Mouse (Mus musculus): ENCODE results near the gene Paxbp1.

Gene Paxbp1

DNA sequence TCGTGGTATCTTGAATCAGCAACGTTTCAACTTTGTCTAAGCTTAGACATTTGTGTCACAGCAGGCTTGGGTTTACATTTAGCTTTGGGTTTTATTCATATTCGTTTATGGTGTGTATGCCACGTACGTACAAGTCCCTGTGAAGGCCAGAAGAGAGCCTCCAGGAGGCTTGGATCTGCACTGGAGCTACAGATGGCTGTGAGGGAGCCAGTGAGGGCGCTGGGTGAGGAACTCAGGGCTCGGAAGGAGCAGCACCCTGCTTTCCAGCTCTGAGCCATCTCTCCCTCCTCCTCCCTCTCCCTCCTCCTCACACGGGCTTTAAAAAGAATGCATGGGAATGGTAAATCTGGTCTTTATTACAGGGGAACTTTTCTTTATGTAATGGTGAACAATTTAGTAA is 9.3 kb upstream of the Paxbp1 start:
- DNase-seq, result peak; percentile 20 to 32

GRCm38 (mm10) chr16:91045511-91045910 is 1.2 kb upstream of the Paxbp1 start:
- DNase-seq, result peak; percentile 55 to 63

GRCm38 (mm10) chr16:91043461-91044248 is 688 bp downstream of the Paxbp1 start:
- peak; percentile 43 to 59 for DNase-seq

DNA sequence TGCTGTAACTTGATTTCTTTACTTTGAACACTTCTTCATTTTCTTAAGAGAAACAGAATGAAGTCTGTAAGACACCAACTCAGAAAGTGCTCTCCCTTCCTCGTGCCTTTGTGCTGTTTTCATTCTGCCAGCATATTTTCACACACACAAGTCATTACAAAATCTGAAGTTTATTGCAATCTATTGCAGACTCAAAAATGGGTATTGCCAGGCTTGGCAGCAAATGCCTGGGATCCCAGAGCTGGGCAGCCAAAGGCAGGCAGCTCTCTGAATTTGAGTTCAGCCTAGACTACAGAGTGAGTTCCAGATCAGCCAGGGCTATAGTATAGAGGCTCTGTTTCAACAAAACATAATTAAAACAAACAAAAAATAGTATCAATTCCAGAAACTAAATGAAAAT is 1.7 kb downstream of the Paxbp1 start:
- DNase-seq, result no peak

DNA sequence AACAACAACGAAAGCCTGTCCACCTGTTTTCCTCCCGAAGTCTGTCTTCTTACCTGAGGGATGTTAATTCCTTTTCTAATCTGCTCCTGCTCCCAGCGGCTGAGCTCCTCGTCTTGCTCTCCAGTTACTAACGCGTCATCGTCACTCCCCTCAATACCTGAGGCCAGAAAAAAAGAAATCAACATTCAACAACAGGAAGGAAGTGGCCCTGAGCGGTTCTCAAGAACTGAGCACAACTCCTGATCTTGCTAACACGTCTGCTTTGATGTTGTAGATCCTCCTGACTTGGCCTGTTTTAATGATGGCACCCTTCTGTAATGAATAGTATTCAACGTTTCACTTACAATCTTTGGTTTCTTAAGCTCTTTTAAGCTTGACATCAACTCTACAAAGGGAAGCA is 8.5 kb downstream of the Paxbp1 start:
- no peak for DNase-seq

GRCm38 (mm10) chr16:91030751-91031150 is 13.6 kb downstream of the Paxbp1 start:
- no peak for DNase-seq

DNA sequence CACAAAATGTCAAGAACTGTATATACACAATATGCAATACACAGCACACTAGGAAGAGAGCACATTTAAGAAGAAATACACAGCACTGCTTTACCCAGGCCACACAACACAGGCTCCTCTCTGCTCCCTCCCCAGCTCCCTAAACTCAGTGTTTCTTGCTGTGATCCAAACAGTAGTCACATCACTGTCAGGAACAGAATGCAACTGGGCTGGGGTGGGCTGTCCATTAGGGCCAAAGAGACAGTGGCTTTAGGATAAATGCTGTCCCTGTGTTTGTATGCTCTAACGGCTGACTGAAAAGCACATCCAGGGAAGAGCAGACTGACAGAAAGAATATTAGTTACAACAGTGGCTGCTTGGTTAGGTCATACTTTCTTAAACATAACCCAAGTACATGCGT is 14.4 kb downstream of the Paxbp1 start:
- no peak for DNase-seq

GRCm38 (mm10) chr16:91029161-91029743 is 15.1 kb downstream of the Paxbp1 start:
- DNase-seq, result no peak

- DNase-seq, result no peak
Measured at GRCm38 (mm10) chr16:91026290-91026689, 18.1 kb downstream of the Paxbp1 start.

GRCm38 (mm10) chr16:91023384-91023783 is 21.0 kb downstream of the Paxbp1 start:
- peak in 1 of 2 experiments; percentile 27 for DNase-seq

DNA sequence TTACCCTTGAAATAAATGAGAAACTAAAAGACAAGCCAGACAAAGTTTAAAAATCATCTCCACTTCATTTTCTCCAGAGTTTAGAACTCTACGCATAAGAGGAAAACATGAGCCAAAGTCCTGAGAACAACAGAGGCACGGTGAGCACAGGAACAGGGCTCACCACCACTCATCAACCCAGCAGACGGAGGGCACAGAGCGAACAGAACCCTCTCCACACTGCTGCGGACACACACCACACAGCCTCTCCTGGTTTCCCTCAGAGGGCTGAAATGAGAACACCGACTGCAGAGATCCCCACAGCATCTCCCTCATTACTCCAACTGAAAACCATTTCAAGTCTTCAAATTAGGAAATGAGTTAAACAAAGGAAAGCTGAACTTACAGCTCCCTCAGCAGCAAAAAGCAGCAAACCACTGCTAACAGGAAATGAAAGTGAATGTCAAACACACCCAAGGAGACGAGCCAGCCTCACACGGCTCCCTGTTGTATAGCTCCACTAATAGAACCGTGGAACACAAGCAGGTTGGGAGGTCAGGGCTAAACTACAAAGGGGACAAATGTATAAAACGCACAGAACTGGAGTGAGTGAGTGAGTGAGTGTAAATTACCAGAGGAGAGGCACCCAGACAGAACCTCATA is 23.4 kb downstream of the Paxbp1 start:
- no peak for DNase-seq

DNA sequence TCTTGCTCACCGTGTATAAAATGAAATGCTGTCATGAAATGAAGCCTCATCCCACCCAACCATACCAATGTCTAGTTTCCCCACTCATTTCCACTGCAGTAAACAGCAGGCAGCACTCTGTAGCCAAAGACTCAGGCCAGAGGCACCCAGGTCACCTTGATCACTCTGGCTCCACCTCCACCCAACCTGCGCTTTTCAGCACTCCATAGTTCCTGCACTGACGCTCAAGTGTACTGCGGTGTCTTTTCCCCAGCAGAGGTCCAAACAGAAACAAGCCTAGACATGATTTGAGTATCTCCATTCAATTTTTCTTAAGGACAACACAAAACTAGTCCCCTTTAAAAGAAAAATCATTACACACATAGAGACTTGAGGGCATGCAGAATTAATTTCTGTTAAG is 24.9 kb downstream of the Paxbp1 start:
- no peak for DNase-seq

GRCm38 (mm10) chr16:91015761-91016160 is 28.6 kb downstream of the Paxbp1 start:
- no peak for DNase-seq

DNA sequence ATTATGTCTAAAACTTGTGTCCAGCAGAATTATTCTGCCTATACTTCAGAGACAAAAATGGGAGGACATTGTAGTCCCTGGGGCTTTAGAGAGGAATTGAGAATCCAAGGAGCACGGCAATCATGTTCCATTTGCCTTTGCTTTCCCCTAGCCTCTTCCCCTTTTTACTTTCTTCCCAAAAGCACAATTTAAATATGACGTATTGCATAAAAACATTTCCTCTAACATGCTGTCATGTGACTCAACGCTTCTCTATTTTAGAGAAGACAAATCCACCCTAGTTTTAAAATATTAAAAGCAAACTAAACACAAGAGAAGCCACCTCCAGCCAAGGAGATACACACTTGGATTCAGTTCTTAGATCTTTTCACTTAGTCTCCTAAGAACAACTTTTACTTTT is 32.5 kb downstream of the Paxbp1 start:
- DNase-seq, result no peak

DNA sequence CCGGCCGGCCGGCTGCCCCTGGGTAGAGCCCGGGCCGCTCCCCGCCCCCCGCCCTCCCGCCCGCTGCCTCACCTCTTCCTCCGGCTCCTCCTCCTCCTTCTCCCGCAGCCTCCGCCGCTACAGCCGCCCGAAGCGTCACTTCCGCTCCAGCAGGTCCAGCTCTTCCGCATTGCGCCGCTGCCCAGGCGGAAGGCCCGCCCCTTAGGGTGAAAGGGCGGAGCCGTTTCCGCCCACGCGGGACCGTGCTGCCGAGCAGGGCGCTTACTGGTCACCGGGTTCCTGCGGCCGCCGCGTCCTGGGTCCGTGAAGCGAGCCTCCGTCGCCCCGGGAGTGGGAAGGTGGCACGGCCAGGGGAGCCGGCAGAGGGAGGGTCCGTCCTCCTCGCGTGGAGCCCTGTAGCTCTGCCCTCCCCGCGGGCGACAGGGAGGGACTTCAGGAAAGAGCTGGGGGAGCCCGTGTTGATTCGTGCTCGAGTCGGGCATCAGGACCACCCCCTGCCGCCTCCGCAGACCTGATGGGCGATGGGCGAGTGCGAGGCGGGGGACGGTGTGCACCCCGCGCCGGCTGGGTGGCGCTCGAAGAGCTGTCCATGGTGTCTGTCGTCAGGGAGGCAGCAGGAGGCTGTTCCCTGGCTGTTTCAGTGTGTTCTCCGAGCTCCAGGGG is 33.2 kb downstream of the Paxbp1 start, which contains the start of gene Synj1:
Gene Synj1 (minus strand): TSS at position 288 of the 663 bp plus-strand sequence.
- peak; percentile 94 to 95 for DNase-seq

DNA sequence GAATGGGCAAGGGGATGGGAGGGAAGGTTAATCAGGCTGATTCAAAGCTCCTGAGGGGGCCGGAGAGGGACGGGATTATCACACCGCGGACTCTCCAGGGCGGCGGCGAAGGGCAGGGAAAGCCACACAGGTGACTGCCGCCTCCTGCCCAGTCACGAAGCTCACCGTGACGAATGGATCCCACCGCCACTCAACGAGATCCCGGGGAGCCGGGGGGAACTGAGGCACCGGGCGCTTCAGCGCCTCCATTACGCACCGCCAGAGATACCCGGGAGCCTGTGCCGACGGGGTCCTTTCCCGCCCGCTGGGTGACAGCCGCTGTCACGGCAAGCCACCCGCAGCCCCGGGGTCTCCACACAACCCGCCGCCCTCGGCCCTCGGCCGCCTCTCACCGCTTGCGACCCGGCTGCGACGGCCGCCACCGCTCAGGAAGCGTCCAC is 33.7 kb downstream of the Paxbp1 start:
- DNase-seq, result peak in 1 of 2 experiments; percentile 53

- peak; percentile 23 to 27 for DNase-seq
Measured at GRCm38 (mm10) chr16:91009942-91010529, 34.3 kb downstream of the Paxbp1 start.

- DNase-seq, result no peak
Measured at GRCm38 (mm10) chr16:91004915-91005538, 39.3 kb downstream of the Paxbp1 start.

DNA sequence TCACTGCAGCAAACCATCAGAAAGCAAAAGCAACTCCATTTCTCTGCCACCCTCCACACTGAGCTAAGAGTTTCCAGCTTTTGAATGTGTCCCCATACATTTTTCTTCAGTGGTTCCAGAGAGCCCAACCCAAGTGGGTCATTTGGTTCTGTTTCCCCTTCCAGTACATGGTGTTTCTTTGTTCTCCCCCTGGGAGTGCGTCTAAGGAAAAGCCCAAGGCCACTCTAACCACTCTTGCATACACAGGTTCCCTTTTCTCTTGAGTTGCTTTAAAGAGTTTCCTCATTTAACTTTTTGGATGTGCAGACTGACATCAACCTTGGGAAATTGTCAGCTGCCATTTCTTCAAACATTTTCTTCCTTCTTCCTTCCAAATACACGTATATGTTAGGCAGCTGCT is 43.2 kb downstream of the Paxbp1 start:
- DNase-seq, result no peak

DNA sequence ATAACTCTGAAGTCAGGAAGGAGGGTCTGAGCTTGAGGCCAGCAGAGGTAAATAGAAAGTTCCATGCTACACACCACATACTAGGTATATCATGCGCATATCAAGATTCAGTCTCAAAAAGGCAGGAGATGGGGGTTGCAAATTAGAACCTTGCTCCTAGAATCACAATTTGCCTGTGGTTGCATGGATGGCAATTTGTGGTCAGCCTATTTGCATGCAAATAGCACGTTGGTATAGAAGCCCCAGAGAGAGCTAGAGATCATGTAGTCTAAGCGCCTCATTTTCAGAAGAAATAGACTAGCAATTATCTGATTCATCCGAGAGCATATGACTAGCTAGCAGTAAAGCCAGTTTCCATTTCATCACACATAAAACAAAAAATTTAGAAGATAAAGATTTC is 44.5 kb downstream of the Paxbp1 start:
- DNase-seq, result no peak

DNA sequence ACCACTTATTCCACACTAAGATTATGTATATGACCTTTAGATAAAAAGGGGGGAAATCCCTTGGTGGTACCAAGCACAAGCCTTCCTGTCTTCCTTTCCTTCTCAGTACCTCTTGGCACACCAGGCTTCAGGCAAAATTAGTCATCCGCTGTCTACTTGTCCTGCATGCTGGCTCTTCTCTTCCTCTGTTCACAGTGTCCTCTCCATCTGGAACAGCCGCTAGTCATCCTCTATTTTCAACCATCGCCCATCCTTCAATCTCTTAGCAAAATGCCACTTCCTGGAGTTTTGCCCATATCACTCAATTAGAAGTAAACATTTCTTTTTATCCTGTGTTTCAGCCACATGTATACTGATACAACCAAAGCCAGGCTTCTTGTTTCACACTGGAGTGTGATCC is 46.5 kb downstream of the Paxbp1 start:
- peak in 1 of 2 experiments; percentile 26 for DNase-seq
